Mouse (Mus musculus): ENCODE results near the gene Zyg11b.

- TF ChIP-seq CTCF (IDR thresholded peaks at IDR 0.05; ENCODE audit: insufficient read depth, low read length), result no peak
- no peak for TF ChIP-seq POLR2A (IDR thresholded peaks at IDR 0.05; ENCODE audit: borderline replicate concordance, extremely low read depth, low read depth, low read length)
Measured at GRCm38 (mm10) chr4:108276973-108277372, 23.9 kb downstream of the Zyg11b start.

Measured in lung, adult 2 months (tissue).